Mouse (Mus musculus): ENCODE measurements around the gene Znrf3. TPM values are rescaled to one million over a fixed set of nuclear protein-coding genes. Genes with fewer than 3 reads are reported as not detected.

Znrf3 gene
- polyA plus RNA-seq, 1 experiment: 13.0 TPM

GRCm38 (mm10) chr11:5426317-5426716 lies 18.3 kb downstream of the Znrf3 start:
- Histone ChIP-seq H3K27me3 (ENCODE audit: control insufficient read depth, insufficient read depth, low read length) (no peaks in the 10 kb centered on the region), H3K27ac (ENCODE audit: control insufficient read depth, insufficient read depth, low read depth, low read length) (no peak overlapping the region), H3K4me3 (ENCODE audit: control insufficient read depth, low read depth, low read length) (no peak overlapping the region), H3K36me3 (ENCODE audit: control insufficient read depth, insufficient read depth, low read length) (no peaks in the 10 kb centered on the region), H3K4me1 (ENCODE audit: control insufficient read depth, insufficient read depth, low read length) (no peaks in the 10 kb centered on the region; the same call in 1 of the 2 replicates)
- TF ChIP-seq POLR2A (IDR thresholded peaks at IDR 0.05; ENCODE audit: control insufficient read depth, low read depth, low read length): no peak
- TF ChIP-seq CTCF (IDR thresholded peaks at IDR 0.05; ENCODE audit: control insufficient read depth, insufficient read depth, insufficient replicate concordance, low read depth, low read length): no peak

GRCm38 (mm10) chr11:5425106-5425505 lies 19.5 kb downstream of the Znrf3 start:
- Histone ChIP-seq H3K27ac (ENCODE audit: control insufficient read depth, insufficient read depth, low read depth, low read length) (no peak overlapping the region), H3K36me3 (ENCODE audit: control insufficient read depth, insufficient read depth, low read length) (no peaks in the 10 kb centered on the region), H3K27me3 (ENCODE audit: control insufficient read depth, insufficient read depth, low read length) (no peaks in the 10 kb centered on the region), H3K4me3 (ENCODE audit: control insufficient read depth, low read depth, low read length) (no peak overlapping the region), H3K4me1 (ENCODE audit: control insufficient read depth, insufficient read depth, low read length) (no peaks in the 10 kb centered on the region; the same call in 1 of the 2 replicates)
- TF ChIP-seq POLR2A (IDR thresholded peaks at IDR 0.05; ENCODE audit: control insufficient read depth, low read depth, low read length): no peak
- TF ChIP-seq CTCF (IDR thresholded peaks at IDR 0.05; ENCODE audit: control insufficient read depth, insufficient read depth, insufficient replicate concordance, low read depth, low read length): no peak

GRCm38 (mm10) chr11:5424185-5424584 lies 20.5 kb downstream of the Znrf3 start:
- no peaks in the 10 kb centered on the region for H3K36me3 ChIP-seq (ENCODE audit: control insufficient read depth, insufficient read depth, low read length)
- no peaks in the 10 kb centered on the region; the same call in 1 of the 2 replicates for H3K4me1 ChIP-seq (ENCODE audit: control insufficient read depth, insufficient read depth, low read length)
- TF ChIP-seq CTCF (IDR thresholded peaks at IDR 0.05; ENCODE audit: control insufficient read depth, insufficient read depth, insufficient replicate concordance, low read depth, low read length) (no peak), POLR2A (IDR thresholded peaks at IDR 0.05; ENCODE audit: control insufficient read depth, low read depth, low read length) (no peak)
- no peaks in the 10 kb centered on the region for H3K27me3 ChIP-seq (ENCODE audit: control insufficient read depth, insufficient read depth, low read length)
- no peak overlapping the region for H3K4me3 ChIP-seq (ENCODE audit: control insufficient read depth, low read depth, low read length)
- H3K27ac ChIP-seq (ENCODE audit: control insufficient read depth, insufficient read depth, low read depth, low read length): no peak overlapping the region

GRCm38 (mm10) chr11:5423000-5423399 lies 21.6 kb downstream of the Znrf3 start:
- Histone ChIP-seq H3K27ac (ENCODE audit: control insufficient read depth, insufficient read depth, low read depth, low read length) (no peak overlapping the region), H3K27me3 (ENCODE audit: control insufficient read depth, insufficient read depth, low read length) (no peaks in the 10 kb centered on the region), H3K36me3 (ENCODE audit: control insufficient read depth, insufficient read depth, low read length) (no peaks in the 10 kb centered on the region), H3K4me1 (ENCODE audit: control insufficient read depth, insufficient read depth, low read length) (no peaks in the 10 kb centered on the region), H3K4me3 (ENCODE audit: control insufficient read depth, low read depth, low read length) (no peak overlapping the region)
- TF ChIP-seq POLR2A (IDR thresholded peaks at IDR 0.05; ENCODE audit: control insufficient read depth, low read depth, low read length) (no peak), CTCF (IDR thresholded peaks at IDR 0.05; ENCODE audit: control insufficient read depth, insufficient read depth, insufficient replicate concordance, low read depth, low read length) (no peak)

DNA sequence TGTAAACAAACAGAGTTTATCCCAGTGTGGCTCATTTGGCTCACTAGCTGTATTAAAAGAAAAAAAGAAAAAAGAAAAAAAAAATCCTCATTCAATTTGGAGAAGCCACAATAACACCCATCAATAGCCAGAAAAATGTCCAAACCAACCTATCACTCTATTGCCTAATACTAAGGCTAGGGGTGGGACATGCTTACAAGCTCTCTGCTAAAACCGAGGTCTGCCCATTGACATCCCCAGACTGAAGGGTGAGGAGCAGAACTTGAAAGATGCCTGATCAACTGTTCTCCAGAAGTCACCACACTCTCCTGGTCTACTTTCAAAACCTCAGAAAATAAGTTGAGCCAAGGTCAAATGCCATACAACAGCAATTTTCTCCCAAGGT lies 22.4 kb downstream of the Znrf3 start:
- Histone ChIP-seq H3K36me3 (ENCODE audit: control insufficient read depth, insufficient read depth, low read length) (no peaks in the 10 kb centered on the region), H3K4me1 (ENCODE audit: control insufficient read depth, insufficient read depth, low read length) (no peaks in the 10 kb centered on the region), H3K27ac (ENCODE audit: control insufficient read depth, insufficient read depth, low read depth, low read length) (no peak overlapping the region), H3K4me3 (ENCODE audit: control insufficient read depth, low read depth, low read length) (no peak overlapping the region), H3K27me3 (ENCODE audit: control insufficient read depth, insufficient read depth, low read length) (no peaks in the 10 kb centered on the region)
- TF ChIP-seq CTCF (IDR thresholded peaks at IDR 0.05; ENCODE audit: control insufficient read depth, insufficient read depth, insufficient replicate concordance, low read depth, low read length) (no peak), POLR2A (IDR thresholded peaks at IDR 0.05; ENCODE audit: control insufficient read depth, low read depth, low read length) (no peak)

- Histone ChIP-seq H3K4me3 (ENCODE audit: control insufficient read depth, low read depth, low read length) (no peak overlapping the region), H3K36me3 (ENCODE audit: control insufficient read depth, insufficient read depth, low read length) (no peaks in the 10 kb centered on the region), H3K4me1 (ENCODE audit: control insufficient read depth, insufficient read depth, low read length) (no peaks in the 10 kb centered on the region), H3K27me3 (ENCODE audit: control insufficient read depth, insufficient read depth, low read length) (no peaks in the 10 kb centered on the region), H3K27ac (ENCODE audit: control insufficient read depth, insufficient read depth, low read depth, low read length) (no peak overlapping the region; the same call in 1 of the 2 replicates)
- no peak for TF ChIP-seq POLR2A (IDR thresholded peaks at IDR 0.05; ENCODE audit: control insufficient read depth, low read depth, low read length)
- no peak for TF ChIP-seq CTCF (IDR thresholded peaks at IDR 0.05; ENCODE audit: control insufficient read depth, insufficient read depth, insufficient replicate concordance, low read depth, low read length)
These were observed 23.0 kb downstream of the Znrf3 start for GRCm38 (mm10) chr11:5421506-5422251.

DNA sequence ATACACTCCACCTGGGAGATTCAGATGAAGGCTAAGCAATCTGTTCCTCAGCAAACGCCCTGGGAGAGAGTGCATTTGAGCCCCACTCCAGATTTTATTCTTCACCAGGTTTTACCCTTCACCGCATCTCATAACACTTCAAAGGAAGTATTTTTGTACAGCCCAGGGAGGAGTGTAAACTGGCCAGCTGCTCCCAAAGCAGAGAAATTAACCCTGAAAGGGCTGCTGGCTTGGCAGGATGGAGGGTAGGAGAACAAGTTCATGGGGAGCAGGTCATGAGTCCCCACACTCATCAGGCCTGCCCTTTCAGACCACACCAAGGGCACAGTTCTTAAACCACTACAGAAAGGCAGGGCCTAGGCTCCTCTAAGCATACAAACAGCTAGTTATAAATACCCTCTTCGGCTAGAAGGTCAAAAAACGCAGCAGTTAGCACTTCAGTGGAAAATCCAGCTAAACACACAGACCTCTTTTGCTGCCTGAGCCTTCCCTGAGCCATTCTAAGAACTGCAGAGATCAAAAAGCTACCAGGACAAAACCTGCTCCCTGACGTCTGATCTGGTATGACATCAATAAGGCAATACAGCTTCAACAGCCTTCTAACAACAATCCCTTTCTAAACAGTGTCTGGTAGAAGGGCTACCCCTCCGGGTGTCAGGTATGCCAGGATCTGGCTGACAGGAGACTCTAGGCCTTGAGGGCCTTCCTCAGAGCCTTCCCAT lies 28.9 kb downstream of the Znrf3 start:
- Histone ChIP-seq H3K36me3 (ENCODE audit: control insufficient read depth, insufficient read depth, low read length) (no peaks in the 10 kb centered on the region), H3K4me1 (ENCODE audit: control insufficient read depth, insufficient read depth, low read length) (no peaks in the 10 kb centered on the region; the same call in 1 of the 2 replicates), H3K4me3 (ENCODE audit: control insufficient read depth, low read depth, low read length) (no peak overlapping the region), H3K27me3 (ENCODE audit: control insufficient read depth, insufficient read depth, low read length) (no peaks in the 10 kb centered on the region), H3K27ac (ENCODE audit: control insufficient read depth, insufficient read depth, low read depth, low read length) (no peak overlapping the region)
- no peak for TF ChIP-seq POLR2A (IDR thresholded peaks at IDR 0.05; ENCODE audit: control insufficient read depth, low read depth, low read length)
- TF ChIP-seq CTCF (IDR thresholded peaks at IDR 0.05; ENCODE audit: control insufficient read depth, insufficient read depth, insufficient replicate concordance, low read depth, low read length): no peak
